Mouse (Mus musculus): Measurements from ENCODE around the gene Herc2. TPM values are rescaled to one million over a fixed set of nuclear protein-coding genes. Genes with fewer than 3 reads are reported as not detected.

Gene Herc2
- polyA plus RNA-seq, 1 experiment from 2014 or later = 15.9 TPM

- WGBS = 88% methylated on average over 7 of the region's 7 CpGs
- no peak for ATAC-seq (replicated peaks; ENCODE audit: insufficient number of reproducible peaks, insufficient read depth, low FRiP score, low read depth)
- no peaks in the 10 kb centered on the region for H3K27me3 ChIP-seq
- no peak overlapping the region for H3K9ac ChIP-seq
- no peak overlapping the region for H3K4me2 ChIP-seq
- H3K4me1 ChIP-seq (replicated peaks) = no peaks in the 10 kb centered on the region
- no peak overlapping the region for H3K4me3 ChIP-seq
- H3K36me3 ChIP-seq = peaks cover 33% of the 10 kb centered on the region
- no peaks in the 10 kb centered on the region for H3K9me3 ChIP-seq (replicated peaks)
- H3K27ac ChIP-seq = no peak overlapping the region
Measured at GRCm38 (mm10) chr7:56138706-56139105, 88.7 kb downstream of the Herc2 start.

- H3K4me3 ChIP-seq = no peak overlapping the region
- WGBS = 93% methylated on average over 3 of the region's 3 CpGs
- H3K4me2 ChIP-seq = no peak overlapping the region
- ATAC-seq (replicated peaks; ENCODE audit: insufficient number of reproducible peaks, insufficient read depth, low FRiP score, low read depth) = no peak
- H3K9ac ChIP-seq = no peak overlapping the region
- no peaks in the 10 kb centered on the region for H3K9me3 ChIP-seq (replicated peaks)
- H3K27me3 ChIP-seq = no peaks in the 10 kb centered on the region
- H3K27ac ChIP-seq = no peak overlapping the region
- H3K4me1 ChIP-seq (replicated peaks) = no peaks in the 10 kb centered on the region
- H3K36me3 ChIP-seq = peaks cover 36% of the 10 kb centered on the region
Measured at GRCm38 (mm10) chr7:56146424-56146823, 96.4 kb downstream of the Herc2 start.

DNA sequence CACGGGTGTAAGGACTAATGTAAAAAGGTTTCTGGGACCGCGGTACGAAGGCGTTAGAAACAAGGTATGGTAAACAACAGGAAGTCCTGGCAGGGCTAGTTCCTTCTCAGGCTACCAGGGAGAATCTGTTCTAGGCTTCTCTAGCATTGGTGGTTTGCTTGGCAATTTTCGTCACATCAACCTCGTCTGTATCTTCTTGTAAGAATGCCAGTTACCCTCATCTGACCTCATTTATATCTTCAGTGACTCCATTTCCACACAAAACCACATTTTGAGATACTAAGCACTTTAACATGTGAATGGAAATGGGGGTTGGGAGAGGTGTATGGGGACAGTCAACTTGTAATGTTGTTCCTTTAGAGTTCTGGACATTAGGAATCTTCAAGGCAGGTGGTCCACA, 98.9 kb downstream of the Herc2 start:
- H3K9me3 ChIP-seq (replicated peaks) = no peaks in the 10 kb centered on the region
- no peak overlapping the region for H3K27ac ChIP-seq
- no peak overlapping the region for H3K4me2 ChIP-seq
- no peak overlapping the region for H3K4me3 ChIP-seq
- no peaks in the 10 kb centered on the region for H3K27me3 ChIP-seq
- peaks cover 52% of the 10 kb centered on the region for H3K36me3 ChIP-seq
- 81% methylated on average over 7 of the region's 7 CpGs for WGBS
- H3K4me1 ChIP-seq (replicated peaks) = no peaks in the 10 kb centered on the region
- H3K9ac ChIP-seq = no peak overlapping the region
- no peak for ATAC-seq (replicated peaks; ENCODE audit: insufficient number of reproducible peaks, insufficient read depth, low FRiP score, low read depth)

- H3K36me3 ChIP-seq = peaks cover 58% of the 10 kb centered on the region
- no peaks in the 10 kb centered on the region for H3K4me1 ChIP-seq (replicated peaks)
- H3K4me3 ChIP-seq = no peak overlapping the region
- no peak overlapping the region for H3K9ac ChIP-seq
- H3K9me3 ChIP-seq (replicated peaks) = no peaks in the 10 kb centered on the region
- no peaks in the 10 kb centered on the region for H3K27me3 ChIP-seq
- WGBS = 91% methylated on average over 16 of the region's 16 CpGs
- no peak for ATAC-seq (replicated peaks; ENCODE audit: insufficient number of reproducible peaks, insufficient read depth, low FRiP score, low read depth)
- no peak overlapping the region for H3K27ac ChIP-seq
- H3K4me2 ChIP-seq = no peak overlapping the region
Measured at GRCm38 (mm10) chr7:56151885-56152676, 102.1 kb downstream of the Herc2 start.

- H3K27ac ChIP-seq = no peak overlapping the region
- ATAC-seq (replicated peaks; ENCODE audit: insufficient number of reproducible peaks, insufficient read depth, low FRiP score, low read depth) = no peak
- H3K4me2 ChIP-seq = no peak overlapping the region
- 91% methylated on average over 9 of the region's 9 CpGs for WGBS
- no peak overlapping the region for H3K9ac ChIP-seq
- H3K27me3 ChIP-seq = no peaks in the 10 kb centered on the region
- H3K36me3 ChIP-seq = peaks cover 60% of the 10 kb centered on the region
- H3K9me3 ChIP-seq (replicated peaks) = no peaks in the 10 kb centered on the region
- no peak overlapping the region for H3K4me3 ChIP-seq
- H3K4me1 ChIP-seq (replicated peaks) = no peaks in the 10 kb centered on the region
Measured at GRCm38 (mm10) chr7:56153161-56153560, 103.2 kb downstream of the Herc2 start.

DNA sequence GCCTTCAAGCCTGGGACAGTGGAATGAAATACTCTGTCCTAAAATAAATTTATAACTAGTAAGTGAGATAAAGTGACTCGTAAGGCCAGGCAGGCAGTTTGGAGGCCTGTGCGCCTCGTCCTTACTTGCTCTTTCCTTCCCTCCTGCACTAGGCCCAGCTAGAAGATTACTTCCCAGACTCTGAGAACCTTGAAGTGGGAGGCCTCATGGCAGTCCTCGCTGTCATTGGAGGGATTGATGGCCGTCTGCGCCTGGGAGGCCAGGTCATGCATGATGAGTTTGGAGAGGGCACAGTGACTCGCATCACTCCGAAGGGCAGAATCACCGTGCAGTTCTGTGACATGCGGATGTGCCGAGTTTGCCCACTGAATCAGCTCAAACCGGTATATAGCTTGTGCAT, 103.6 kb downstream of the Herc2 start:
- no peak overlapping the region for H3K27ac ChIP-seq
- no peaks in the 10 kb centered on the region for H3K27me3 ChIP-seq
- no peak overlapping the region for H3K4me3 ChIP-seq
- H3K36me3 ChIP-seq = peaks cover 61% of the 10 kb centered on the region
- 83% methylated on average over 12 of the region's 12 CpGs for WGBS
- ATAC-seq (replicated peaks; ENCODE audit: insufficient number of reproducible peaks, insufficient read depth, low FRiP score, low read depth) = no peak
- H3K9me3 ChIP-seq (replicated peaks) = no peaks in the 10 kb centered on the region
- H3K4me2 ChIP-seq = no peak overlapping the region
- H3K9ac ChIP-seq = no peak overlapping the region
- H3K4me1 ChIP-seq (replicated peaks) = no peaks in the 10 kb centered on the region

DNA sequence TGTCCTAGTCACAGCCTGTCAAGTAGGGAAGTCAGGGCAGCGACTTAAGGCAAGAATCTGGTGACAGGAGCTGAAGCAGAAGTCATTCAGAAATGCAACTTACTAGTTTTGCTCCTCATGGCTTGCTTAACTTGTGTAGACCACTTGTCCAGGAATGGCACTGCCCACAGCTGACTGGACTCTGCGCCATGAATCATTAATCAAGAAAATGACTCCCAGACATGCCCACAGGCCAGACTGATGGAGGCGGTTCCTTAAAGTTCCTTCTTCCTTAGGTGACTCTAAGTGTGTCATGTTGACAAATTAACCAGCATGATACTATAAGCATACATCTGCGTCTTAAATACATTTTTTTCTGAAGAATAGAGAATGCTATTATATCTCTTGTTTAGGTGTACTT, 113.3 kb downstream of the Herc2 start:
- H3K36me3 ChIP-seq = peaks cover 36% of the 10 kb centered on the region
- 83% methylated on average over 4 of the region's 4 CpGs for WGBS
- H3K9ac ChIP-seq = no peak overlapping the region
- H3K4me1 ChIP-seq (replicated peaks) = no peaks in the 10 kb centered on the region
- no peak overlapping the region for H3K27ac ChIP-seq
- no peak overlapping the region for H3K4me3 ChIP-seq
- H3K27me3 ChIP-seq = no peaks in the 10 kb centered on the region
- H3K9me3 ChIP-seq (replicated peaks) = no peaks in the 10 kb centered on the region
- ATAC-seq (replicated peaks; ENCODE audit: insufficient number of reproducible peaks, insufficient read depth, low FRiP score, low read depth) = no peak
- H3K4me2 ChIP-seq = no peak overlapping the region

DNA sequence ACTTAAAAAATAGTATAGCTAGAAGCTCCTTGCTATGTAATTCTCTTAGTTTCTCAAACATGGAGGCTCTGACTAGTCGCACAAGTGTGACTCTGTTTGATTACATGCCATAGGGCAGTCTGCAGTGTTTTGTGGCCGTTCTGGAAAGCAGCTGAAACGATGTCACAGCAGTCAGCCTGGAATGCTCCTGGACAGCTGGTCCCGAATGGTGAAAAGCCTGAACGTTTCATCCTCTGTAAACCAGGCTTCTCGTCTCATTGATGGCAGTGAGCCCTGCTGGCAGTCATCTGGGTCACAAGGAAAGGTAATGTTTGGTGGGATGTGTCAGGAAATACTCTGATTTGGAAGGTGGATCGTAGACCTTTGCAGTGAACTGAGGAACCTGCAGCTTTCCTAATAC, 118.7 kb downstream of the Herc2 start:
- Histone ChIP-seq H3K27ac (no peak overlapping the region), H3K4me1 (replicated peaks) (no peaks in the 10 kb centered on the region), H3K4me3 (no peak overlapping the region), H3K9me3 (replicated peaks) (no peaks in the 10 kb centered on the region), H3K27me3 (no peaks in the 10 kb centered on the region), H3K4me2 (no peak overlapping the region), H3K9ac (no peak overlapping the region), H3K36me3 (peaks cover 24% of the 10 kb centered on the region)
- WGBS = 67% methylated on average over 7 of the region's 7 CpGs
- ATAC-seq (replicated peaks; ENCODE audit: insufficient number of reproducible peaks, insufficient read depth, low FRiP score, low read depth) = no peak

- no peak overlapping the region for H3K9ac ChIP-seq
- no peaks in the 10 kb centered on the region for H3K4me1 ChIP-seq (replicated peaks)
- H3K27me3 ChIP-seq = no peaks in the 10 kb centered on the region
- WGBS = 70% methylated on average over 3 of the region's 3 CpGs
- H3K9me3 ChIP-seq (replicated peaks) = no peaks in the 10 kb centered on the region
- no peak for ATAC-seq (replicated peaks; ENCODE audit: insufficient number of reproducible peaks, insufficient read depth, low FRiP score, low read depth)
- H3K36me3 ChIP-seq = peaks cover 5% of the 10 kb centered on the region
- H3K4me2 ChIP-seq = no peak overlapping the region
- H3K4me3 ChIP-seq = no peak overlapping the region
- no peak overlapping the region for H3K27ac ChIP-seq
Measured at GRCm38 (mm10) chr7:56177371-56177770, 127.4 kb downstream of the Herc2 start.

- Histone ChIP-seq H3K27ac (no peak overlapping the region), H3K9ac (no peak overlapping the region), H3K9me3 (replicated peaks) (no peaks in the 10 kb centered on the region), H3K36me3 (peaks cover 53% of the 10 kb centered on the region), H3K27me3 (no peaks in the 10 kb centered on the region), H3K4me3 (no peak overlapping the region), H3K4me2 (no peak overlapping the region), H3K4me1 (replicated peaks) (no peaks in the 10 kb centered on the region)
- no peak for ATAC-seq (replicated peaks; ENCODE audit: insufficient number of reproducible peaks, insufficient read depth, low FRiP score, low read depth)
- WGBS = 67% methylated on average over 6 of the region's 6 CpGs
Measured at GRCm38 (mm10) chr7:56191041-56191440, 141.0 kb downstream of the Herc2 start.

DNA sequence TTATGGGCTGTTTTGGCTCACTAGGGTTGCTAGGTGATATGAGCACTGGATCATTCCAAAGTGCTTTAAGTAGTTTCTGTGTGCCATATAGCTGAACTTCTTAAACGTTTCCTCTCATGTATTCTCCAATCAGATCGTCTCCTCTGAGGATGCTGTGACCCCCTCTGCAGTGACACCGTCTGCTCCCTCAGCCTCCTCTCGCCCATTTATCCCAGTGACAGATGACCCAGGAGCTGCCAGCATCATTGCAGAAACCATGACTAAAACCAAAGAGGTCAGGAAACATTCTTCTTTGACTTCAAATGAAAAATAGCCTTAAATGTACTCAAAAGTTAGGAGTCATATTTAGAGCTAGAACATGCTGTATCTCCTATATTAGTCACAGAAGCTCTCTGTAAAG, 141.7 kb downstream of the Herc2 start:
- H3K27ac ChIP-seq = no peak overlapping the region
- H3K4me3 ChIP-seq = no peak overlapping the region
- no peak overlapping the region for H3K9ac ChIP-seq
- no peak for ATAC-seq (replicated peaks; ENCODE audit: insufficient number of reproducible peaks, insufficient read depth, low FRiP score, low read depth)
- no peaks in the 10 kb centered on the region for H3K4me1 ChIP-seq (replicated peaks)
- no peaks in the 10 kb centered on the region for H3K27me3 ChIP-seq
- WGBS = 69% methylated on average over 4 of the region's 4 CpGs
- H3K4me2 ChIP-seq = no peak overlapping the region
- H3K9me3 ChIP-seq (replicated peaks) = no peaks in the 10 kb centered on the region
- peaks cover 57% of the 10 kb centered on the region for H3K36me3 ChIP-seq

GRCm38 (mm10) chr7:56201483-56202218, 151.7 kb downstream of the Herc2 start:
- no peaks in the 10 kb centered on the region for H3K27me3 ChIP-seq
- ATAC-seq (replicated peaks; ENCODE audit: insufficient number of reproducible peaks, insufficient read depth, low FRiP score, low read depth) = no peak
- H3K9ac ChIP-seq = no peak overlapping the region
- H3K4me3 ChIP-seq = no peak overlapping the region
- peaks cover 62% of the 10 kb centered on the region for H3K36me3 ChIP-seq
- no peaks in the 10 kb centered on the region for H3K9me3 ChIP-seq (replicated peaks)
- WGBS = 93% methylated on average over 10 of the region's 10 CpGs
- no peak overlapping the region for H3K27ac ChIP-seq
- no peak overlapping the region for H3K4me2 ChIP-seq
- no peaks in the 10 kb centered on the region for H3K4me1 ChIP-seq (replicated peaks)

All from heart, embryonic 15.5 days (tissue).